Mouse (Mus musculus): ENCODE measurements around the gene Dnttip1. TPM values are rescaled to one million over a fixed set of nuclear protein-coding genes. Genes with fewer than 3 reads are reported as not detected.

Dnttip1 gene
- polyA plus RNA-seq, 1 experiment = 32.4 TPM

DNA sequence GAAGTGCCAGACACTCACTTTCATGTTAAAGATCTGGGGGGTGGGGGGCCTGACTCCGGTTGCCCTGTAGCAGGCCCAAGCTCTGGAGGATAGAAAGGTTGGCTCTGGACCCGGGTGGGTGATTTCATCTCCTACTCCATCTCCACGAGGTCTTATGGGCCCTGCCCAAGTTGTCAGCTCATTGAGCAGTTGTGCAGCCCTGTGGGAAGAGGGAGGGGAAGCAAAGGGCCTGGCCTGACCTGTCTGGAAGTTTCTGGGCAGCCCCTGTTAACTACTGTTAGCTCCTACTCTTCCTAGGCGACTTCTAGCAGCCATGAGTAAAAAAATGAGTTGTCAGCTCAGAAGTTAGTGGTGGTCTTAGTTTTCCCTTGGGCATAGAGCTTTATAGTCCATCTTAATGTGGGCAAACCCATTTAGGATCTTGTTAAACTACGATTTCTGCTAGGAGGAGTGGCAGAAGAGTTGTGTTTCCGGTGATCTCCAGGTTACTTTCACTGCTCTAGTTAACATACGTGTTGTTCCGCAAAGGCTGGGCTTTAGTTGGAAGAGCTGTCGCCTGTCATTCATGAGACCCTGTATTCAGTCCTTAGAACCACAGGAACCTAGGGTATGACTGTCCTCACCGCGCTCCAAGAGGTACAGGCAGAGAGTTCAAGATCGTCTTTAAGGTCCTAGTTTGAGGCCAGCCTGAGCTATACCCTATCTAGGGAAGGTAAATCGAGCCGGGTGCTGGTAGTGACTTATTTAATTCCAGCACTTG is 27.6 kb downstream of the Dnttip1 start:
- TF ChIP-seq POLR2A (IDR thresholded peaks at IDR 0.05; ENCODE audit: control insufficient read depth, low read depth, low read length) (no peak), CTCF (IDR thresholded peaks at IDR 0.05; ENCODE audit: control insufficient read depth, insufficient read depth, insufficient replicate concordance, low read depth, low read length) (no peak)
- peaks cover 3% of the 10 kb centered on the region for H3K36me3 ChIP-seq (ENCODE audit: control insufficient read depth, insufficient read depth, low read length)
- H3K27me3 ChIP-seq (ENCODE audit: control insufficient read depth, insufficient read depth, low read length) = no peaks in the 10 kb centered on the region
- no peak overlapping the region for H3K27ac ChIP-seq (ENCODE audit: control insufficient read depth, insufficient read depth, low read depth, low read length)
- H3K4me1 ChIP-seq (ENCODE audit: control insufficient read depth, insufficient read depth, low read length) = peaks cover 15% of the 10 kb centered on the region
- no peak overlapping the region for H3K4me3 ChIP-seq (ENCODE audit: control insufficient read depth, low read depth, low read length)

GRCm38 (mm10) chr2:164773989-164774364 is 28.2 kb downstream of the Dnttip1 start:
- no peak for TF ChIP-seq POLR2A (IDR thresholded peaks at IDR 0.05; ENCODE audit: control insufficient read depth, low read depth, low read length)
- no peak for TF ChIP-seq CTCF (IDR thresholded peaks at IDR 0.05; ENCODE audit: control insufficient read depth, insufficient read depth, insufficient replicate concordance, low read depth, low read length)
- Histone ChIP-seq H3K27ac (ENCODE audit: control insufficient read depth, insufficient read depth, low read depth, low read length) (no peak overlapping the region), H3K4me1 (ENCODE audit: control insufficient read depth, insufficient read depth, low read length) (peaks cover 15% of the 10 kb centered on the region), H3K4me3 (ENCODE audit: control insufficient read depth, low read depth, low read length) (no peak overlapping the region), H3K27me3 (ENCODE audit: control insufficient read depth, insufficient read depth, low read length) (no peaks in the 10 kb centered on the region), H3K36me3 (ENCODE audit: control insufficient read depth, insufficient read depth, low read length) (peaks cover 3% of the 10 kb centered on the region)

DNA sequence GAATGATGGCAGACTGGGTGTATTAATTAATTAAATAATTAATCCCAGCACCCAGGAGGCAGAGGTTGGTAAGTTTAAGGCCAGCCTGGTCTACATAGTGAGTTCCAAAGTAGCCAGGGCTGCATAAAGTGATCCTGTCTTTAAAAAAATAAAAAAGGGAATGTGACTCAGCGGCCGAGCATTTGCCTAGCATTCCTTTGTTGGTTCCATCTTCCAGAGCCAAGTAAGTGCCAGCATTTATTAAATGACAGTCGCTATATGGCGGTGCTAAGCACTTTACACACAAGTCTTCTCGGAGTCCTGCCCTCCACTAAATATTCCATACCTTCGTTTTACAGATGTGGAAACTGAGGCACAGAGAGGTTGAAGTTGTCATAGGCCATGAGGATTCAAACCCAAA is 30.3 kb downstream of the Dnttip1 start:
- peaks cover 3% of the 10 kb centered on the region for H3K36me3 ChIP-seq (ENCODE audit: control insufficient read depth, insufficient read depth, low read length)
- TF ChIP-seq POLR2A (IDR thresholded peaks at IDR 0.05; ENCODE audit: control insufficient read depth, low read depth, low read length) = no peak
- no peak for TF ChIP-seq CTCF (IDR thresholded peaks at IDR 0.05; ENCODE audit: control insufficient read depth, insufficient read depth, insufficient replicate concordance, low read depth, low read length)
- H3K27me3 ChIP-seq (ENCODE audit: control insufficient read depth, insufficient read depth, low read length) = no peaks in the 10 kb centered on the region
- H3K27ac ChIP-seq (ENCODE audit: control insufficient read depth, insufficient read depth, low read depth, low read length) = no peak overlapping the region
- peaks cover 5% of the 10 kb centered on the region for H3K4me1 ChIP-seq (ENCODE audit: control insufficient read depth, insufficient read depth, low read length)
- H3K4me3 ChIP-seq (ENCODE audit: control insufficient read depth, low read depth, low read length) = no peak overlapping the region

- Histone ChIP-seq H3K4me3 (ENCODE audit: control insufficient read depth, low read depth, low read length) (no peak overlapping the region), H3K27me3 (ENCODE audit: control insufficient read depth, insufficient read depth, low read length) (no peaks in the 10 kb centered on the region), H3K27ac (ENCODE audit: control insufficient read depth, insufficient read depth, low read depth, low read length) (no peak overlapping the region), H3K36me3 (ENCODE audit: control insufficient read depth, insufficient read depth, low read length) (peaks cover 1% of the 10 kb centered on the region), H3K4me1 (ENCODE audit: control insufficient read depth, insufficient read depth, low read length) (peaks cover 5% of the 10 kb centered on the region)
- TF ChIP-seq CTCF (IDR thresholded peaks at IDR 0.05; ENCODE audit: control insufficient read depth, insufficient read depth, insufficient replicate concordance, low read depth, low read length) = no peak
- no peak for TF ChIP-seq POLR2A (IDR thresholded peaks at IDR 0.05; ENCODE audit: control insufficient read depth, low read depth, low read length)
Observed at GRCm38 (mm10) chr2:164776801-164777200, 31.0 kb downstream of the Dnttip1 start.

DNA sequence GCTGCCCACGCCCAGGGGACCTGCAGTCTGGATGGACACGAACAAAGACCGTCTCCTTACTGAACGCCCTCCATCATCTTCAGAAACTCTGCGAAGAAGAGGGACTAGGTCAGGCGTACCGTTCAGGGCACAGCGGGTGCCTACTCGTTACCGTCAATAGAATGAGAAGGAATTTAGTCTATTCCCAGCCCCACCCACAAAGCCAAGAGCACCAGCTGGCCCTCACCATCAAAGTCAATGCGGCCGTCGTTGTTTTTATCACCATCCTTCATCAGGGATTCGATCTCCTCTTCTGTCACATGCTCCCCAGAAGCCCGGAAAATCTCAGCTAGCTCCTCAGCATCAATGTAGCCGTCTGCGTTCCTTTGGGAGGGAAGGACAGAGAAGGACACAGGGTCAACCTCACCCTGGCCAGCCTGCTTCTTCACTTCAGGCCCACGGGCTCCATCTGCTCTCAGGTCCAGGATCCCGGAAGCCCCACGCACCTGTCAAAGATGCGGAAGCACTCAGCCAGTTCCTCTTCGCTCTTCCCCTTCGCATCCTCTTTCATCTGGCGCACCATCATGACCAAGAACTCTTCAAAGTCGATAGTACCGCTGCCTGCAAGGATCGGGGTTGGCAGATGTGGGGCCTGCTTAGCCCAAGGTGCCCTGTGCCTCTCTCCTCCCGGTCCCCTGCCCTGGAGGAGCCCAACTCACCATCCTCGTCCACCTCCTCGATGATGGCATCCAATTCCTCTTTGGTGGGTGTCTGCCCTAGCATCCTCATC is 31.6 kb downstream of the Dnttip1 start:
- H3K4me1 ChIP-seq (ENCODE audit: control insufficient read depth, insufficient read depth, low read length) = peaks cover 5% of the 10 kb centered on the region
- H3K4me3 ChIP-seq (ENCODE audit: control insufficient read depth, low read depth, low read length) = no peak overlapping the region
- TF ChIP-seq CTCF (IDR thresholded peaks at IDR 0.05; ENCODE audit: control insufficient read depth, insufficient read depth, insufficient replicate concordance, low read depth, low read length) (no peak), POLR2A (IDR thresholded peaks at IDR 0.05; ENCODE audit: control insufficient read depth, low read depth, low read length) (no peak)
- no peaks in the 10 kb centered on the region for H3K27me3 ChIP-seq (ENCODE audit: control insufficient read depth, insufficient read depth, low read length)
- H3K27ac ChIP-seq (ENCODE audit: control insufficient read depth, insufficient read depth, low read depth, low read length) = no peak overlapping the region
- no peaks in the 10 kb centered on the region for H3K36me3 ChIP-seq (ENCODE audit: control insufficient read depth, insufficient read depth, low read length)

GRCm38 (mm10) chr2:164778015-164778287 is 32.2 kb downstream of the Dnttip1 start:
- Histone ChIP-seq H3K4me1 (ENCODE audit: control insufficient read depth, insufficient read depth, low read length) (peaks cover 5% of the 10 kb centered on the region), H3K4me3 (ENCODE audit: control insufficient read depth, low read depth, low read length) (no peak overlapping the region), H3K27ac (ENCODE audit: control insufficient read depth, insufficient read depth, low read depth, low read length) (no peak overlapping the region), H3K36me3 (ENCODE audit: control insufficient read depth, insufficient read depth, low read length) (no peaks in the 10 kb centered on the region), H3K27me3 (ENCODE audit: control insufficient read depth, insufficient read depth, low read length) (no peaks in the 10 kb centered on the region)
- TF ChIP-seq CTCF (IDR thresholded peaks at IDR 0.05; ENCODE audit: control insufficient read depth, insufficient read depth, insufficient replicate concordance, low read depth, low read length) = no peak
- TF ChIP-seq POLR2A (IDR thresholded peaks at IDR 0.05; ENCODE audit: control insufficient read depth, low read depth, low read length) = no peak

DNA sequence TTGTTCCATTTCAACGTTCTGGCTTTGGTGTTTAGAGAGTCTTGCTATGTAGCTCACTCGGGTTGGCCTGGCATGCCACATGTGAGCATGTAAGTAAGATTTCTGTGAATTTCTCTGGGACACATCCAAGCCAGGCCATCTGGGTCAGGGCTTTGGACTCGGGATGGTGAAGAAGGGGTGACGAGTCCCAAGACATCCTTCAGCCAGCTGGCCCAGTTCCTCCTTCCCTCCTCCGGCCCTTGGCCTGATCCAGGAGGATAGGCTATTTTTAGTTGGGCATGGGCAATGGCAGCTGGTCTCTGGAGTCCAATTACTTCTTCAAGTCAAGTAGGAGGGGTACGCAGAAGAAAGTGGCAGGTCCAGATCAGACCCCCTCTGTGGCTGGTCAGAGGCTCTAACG is 33.0 kb downstream of the Dnttip1 start:
- Histone ChIP-seq H3K4me1 (ENCODE audit: control insufficient read depth, insufficient read depth, low read length) (peaks cover 5% of the 10 kb centered on the region), H3K4me3 (ENCODE audit: control insufficient read depth, low read depth, low read length) (no peak overlapping the region), H3K27ac (ENCODE audit: control insufficient read depth, insufficient read depth, low read depth, low read length) (no peak overlapping the region), H3K36me3 (ENCODE audit: control insufficient read depth, insufficient read depth, low read length) (no peaks in the 10 kb centered on the region), H3K27me3 (ENCODE audit: control insufficient read depth, insufficient read depth, low read length) (no peaks in the 10 kb centered on the region)
- TF ChIP-seq CTCF (IDR thresholded peaks at IDR 0.05; ENCODE audit: control insufficient read depth, insufficient read depth, insufficient replicate concordance, low read depth, low read length) (no peak), POLR2A (IDR thresholded peaks at IDR 0.05; ENCODE audit: control insufficient read depth, low read depth, low read length) (no peak)
